Mouse (Mus musculus) neural tube, embryonic 15.5 days (tissue): ENCODE data around the gene 2010111I01Rik. TPM values are rescaled to one million over a fixed set of nuclear protein-coding genes. Genes with fewer than 3 reads are reported as not detected.
"Not testable (repeated sequence)": the region's sequence is repeated elsewhere in the genome, so short reads cannot be mapped to it uniquely, and the experiment has no call there.

Experiments used
- ATAC-seq: fragments of 200-750 bp; cut with Nextera tagmentation; 2 replicates; pipeline ENCODE4 v1.8.0; 2017; ENCODE audit warnings: mild to moderate bottlenecking, moderate TSS enrichment, moderate library complexity; ENCODE audit not compliant: low FRiP score
- H3K27ac ChIP-seq: fragments of 300-500 bp; sonication (generic); replicated peaks from 2 replicates; pipeline ENCODE4 v1.5.1; 2015; ENCODE audit warnings: mild to moderate bottlenecking, inconsistent platforms
- H3K27me3 ChIP-seq: fragments of 300-500 bp; sonication (generic); replicated peaks from 2 replicates; pipeline ENCODE4 v1.6.1; 2015; ENCODE audit warnings: inconsistent platforms
- H3K36me3 ChIP-seq: fragments of 300-500 bp; sonication (generic); 2 replicates; pipeline ENCODE4 v1.6.1; 2015; ENCODE audit warnings: inconsistent platforms
- H3K4me1 ChIP-seq: fragments of 300-500 bp; sonication (generic); 2 replicates; pipeline ENCODE4 v1.6.1; 2015; ENCODE audit warnings: inconsistent platforms
- H3K4me2 ChIP-seq: fragments of 300-500 bp; sonication (generic); 2 replicates; pipeline ENCODE4 v1.6.1; 2015; ENCODE audit warnings: inconsistent platforms, mild to moderate bottlenecking, moderate library complexity
- H3K4me3 ChIP-seq: fragments of 300-500 bp; sonication (generic); replicated peaks from 2 replicates; pipeline ENCODE4 v1.5.1; 2015; ENCODE audit warnings: mild to moderate bottlenecking, inconsistent platforms
- H3K9ac ChIP-seq: fragments of 300-500 bp; sonication (generic); replicated peaks from 2 replicates; pipeline ENCODE4 v1.6.1; 2015; ENCODE audit warnings: mild to moderate bottlenecking, inconsistent platforms
- H3K9me3 ChIP-seq: fragments of 300-500 bp; sonication (generic); replicated peaks from 2 replicates; pipeline ENCODE4 v1.6.1; 2016; ENCODE audit warnings: inconsistent platforms
- WGBS: fragments of 180-500 bp; shearing (Covaris S2); methylation state at CpG from one replicate; pipeline ENCODE4 v1.1.7; 2015; ENCODE audit warnings: mixed read lengths; 5-methylcytosine and 5-hydroxymethylcytosine counted together
- polyA plus RNA-seq: library from polyadenylated mRNA; unstranded; fragments of >200 nt; fragmentation: Nextera tagmentation; extraction: Ambion mirVana; gene quantifications from 2 replicates; pipeline ENCODE4 v1.2.1, GENCODE M21; 2015

Gene 2010111I01Rik
- polyA plus RNA-seq, 1 experiment from 2014 or later = 36.1 TPM

GRCm38 (mm10) chr13:63337239-63337960 lies 372.7 kb downstream of the 2010111I01Rik start:
- no peak overlapping the region for H3K9ac ChIP-seq
- 39% methylated on average over 8 of the region's 8 CpGs for WGBS
- no peak overlapping the region; the same call in 1 of the 2 replicates for H3K27ac ChIP-seq
- H3K4me3 ChIP-seq = no peak overlapping the region
- ATAC-seq = peak; percentile 55; the same call in 1 of the 2 replicates
- H3K9me3 ChIP-seq = no peaks in the 10 kb centered on the region
- no peaks in the 10 kb centered on the region for H3K36me3 ChIP-seq
- H3K27me3 ChIP-seq = no peaks in the 10 kb centered on the region
- peaks cover 8% of the 10 kb centered on the region for H3K4me1 ChIP-seq
- H3K4me2 ChIP-seq = peak overlapping the region; percentile 15; the same call in 1 of the 2 replicates

- H3K27ac ChIP-seq = no peak overlapping the region
- H3K9me3 ChIP-seq = no peaks in the 10 kb centered on the region
- 93% methylated on average over 4 of the region's 4 CpGs for WGBS
- no peaks in the 10 kb centered on the region for H3K27me3 ChIP-seq
- ATAC-seq = no peak
- no peak overlapping the region for H3K4me2 ChIP-seq
- no peak overlapping the region for H3K9ac ChIP-seq
- H3K4me1 ChIP-seq = peaks cover 8% of the 10 kb centered on the region
- H3K36me3 ChIP-seq = no peaks in the 10 kb centered on the region
- H3K4me3 ChIP-seq = no peak overlapping the region
These were observed 375.3 kb downstream of the 2010111I01Rik start for GRCm38 (mm10) chr13:63339946-63340345.

- Histone ChIP-seq H3K4me2 (no peak overlapping the region), H3K27ac (no peak overlapping the region), H3K36me3 (no peaks in the 10 kb centered on the region), H3K4me1 (peaks cover under 1% of the 10 kb centered on the region; the same call in 1 of the 2 replicates), H3K9me3 (no peaks in the 10 kb centered on the region), H3K9ac (no peak overlapping the region), H3K4me3 (no peak overlapping the region), H3K27me3 (no peaks in the 10 kb centered on the region)
- no peak for ATAC-seq
- 78% methylated on average over 2 of the region's 2 CpGs for WGBS
These were observed 378.1 kb downstream of the 2010111I01Rik start for GRCm38 (mm10) chr13:63342781-63343180.

- Histone ChIP-seq H3K36me3 (no peaks in the 10 kb centered on the region), H3K27me3 (no peaks in the 10 kb centered on the region), H3K9me3 (no peaks in the 10 kb centered on the region), H3K4me2 (no peak overlapping the region), H3K9ac (no peak overlapping the region), H3K27ac (no peak overlapping the region), H3K4me3 (no peak overlapping the region), H3K4me1 (no peaks in the 10 kb centered on the region)
- 100% methylated on average over 3 of the region's 3 CpGs for WGBS
- ATAC-seq = no peak
These were observed 379.8 kb downstream of the 2010111I01Rik start for GRCm38 (mm10) chr13:63344481-63344880.

- Histone ChIP-seq H3K9me3 (no peaks in the 10 kb centered on the region), H3K36me3 (no peaks in the 10 kb centered on the region), H3K27ac (no peak overlapping the region), H3K9ac (no peak overlapping the region), H3K4me1 (no peaks in the 10 kb centered on the region), H3K27me3 (no peaks in the 10 kb centered on the region), H3K4me2 (no peak overlapping the region), H3K4me3 (no peak overlapping the region)
- 71% methylated on average over 5 of the region's 5 CpGs for WGBS
- ATAC-seq = no peak
These were observed 381.0 kb downstream of the 2010111I01Rik start for GRCm38 (mm10) chr13:63345476-63346225.

GRCm38 (mm10) chr13:63347639-63348038 lies 382.9 kb downstream of the 2010111I01Rik start:
- Histone ChIP-seq H3K4me2 (no peak overlapping the region), H3K36me3 (no peaks in the 10 kb centered on the region), H3K27ac (no peak overlapping the region), H3K4me1 (no peaks in the 10 kb centered on the region), H3K4me3 (no peak overlapping the region), H3K9me3 (no peaks in the 10 kb centered on the region), H3K27me3 (no peaks in the 10 kb centered on the region), H3K9ac (no peak overlapping the region)
- 79% methylated on average over 2 of the region's 2 CpGs for WGBS
- ATAC-seq = no peak

- no peak for ATAC-seq
- Histone ChIP-seq H3K27me3 (no peaks in the 10 kb centered on the region), H3K9me3 (no peaks in the 10 kb centered on the region), H3K4me3 (no peak overlapping the region), H3K4me1 (no peaks in the 10 kb centered on the region), H3K27ac (no peak overlapping the region), H3K36me3 (no peaks in the 10 kb centered on the region), H3K9ac (no peak overlapping the region), H3K4me2 (no peak overlapping the region)
- 84% methylated on average over 4 of the region's 4 CpGs for WGBS
These were observed 385.4 kb downstream of the 2010111I01Rik start for GRCm38 (mm10) chr13:63350076-63350475.

GRCm38 (mm10) chr13:63353312-63353711 lies 388.6 kb downstream of the 2010111I01Rik start:
- H3K4me2 ChIP-seq, H3K36me3 ChIP-seq, H3K4me3 ChIP-seq, H3K27ac ChIP-seq, H3K27me3 ChIP-seq, H3K4me1 ChIP-seq, ATAC-seq, H3K9me3 ChIP-seq, H3K9ac ChIP-seq: not testable (repeated sequence)
- 84% methylated on average over 4 of the region's 4 CpGs for WGBS

GRCm38 (mm10) chr13:63356101-63356500 lies 391.4 kb downstream of the 2010111I01Rik start:
- H3K27me3 ChIP-seq = no peaks in the 10 kb centered on the region
- 93% methylated on average over 4 of the region's 4 CpGs for WGBS
- no peak overlapping the region for H3K27ac ChIP-seq
- no peaks in the 10 kb centered on the region for H3K9me3 ChIP-seq
- H3K9ac ChIP-seq = no peak overlapping the region
- ATAC-seq = no peak
- no peaks in the 10 kb centered on the region for H3K36me3 ChIP-seq
- no peaks in the 10 kb centered on the region for H3K4me1 ChIP-seq
- no peak overlapping the region for H3K4me3 ChIP-seq
- H3K4me2 ChIP-seq = no peak overlapping the region

- no peaks in the 10 kb centered on the region for H3K36me3 ChIP-seq
- 34% methylated on average over 3 of the region's 3 CpGs for WGBS
- no peak overlapping the region for H3K9ac ChIP-seq
- ATAC-seq = peak; percentile 53; the same call in 1 of the 2 replicates
- no peak overlapping the region for H3K4me2 ChIP-seq
- H3K27ac ChIP-seq = no peak overlapping the region
- no peaks in the 10 kb centered on the region for H3K4me1 ChIP-seq
- H3K9me3 ChIP-seq = no peaks in the 10 kb centered on the region
- H3K4me3 ChIP-seq = no peak overlapping the region
- no peaks in the 10 kb centered on the region for H3K27me3 ChIP-seq
These were observed 391.9 kb downstream of the 2010111I01Rik start for GRCm38 (mm10) chr13:63356558-63356957.

- 86% methylated on average over 4 of the region's 4 CpGs for WGBS
- H3K36me3 ChIP-seq = no peaks in the 10 kb centered on the region
- no peaks in the 10 kb centered on the region for H3K9me3 ChIP-seq
- no peak for ATAC-seq
- H3K4me2 ChIP-seq = no peak overlapping the region
- no peaks in the 10 kb centered on the region for H3K4me1 ChIP-seq
- no peak overlapping the region for H3K4me3 ChIP-seq
- H3K27ac ChIP-seq = no peak overlapping the region
- H3K9ac ChIP-seq = no peak overlapping the region
- H3K27me3 ChIP-seq = no peaks in the 10 kb centered on the region
These were observed 394.7 kb downstream of the 2010111I01Rik start for GRCm38 (mm10) chr13:63359393-63359792.
